ENCODE assay signal across 12 mouse cellular contexts in genomic region chr12:101777613-101778325, GRCm38 (mm10). TPM values are rescaled to one million over a fixed set of nuclear protein-coding genes. Genes with fewer than 3 reads are reported as not detected.
DNase-seq lines count a peak whose midpoint lies in the region; ATAC-seq and TF ChIP-seq lines count a peak whose summit lies in the region.
"Had no signal": no experiment of that assay in that cellular context is flagged by ENCODE, and none has a peak within 500 bp of the region (broad histone marks: within the 10 kb centered on the region; RNA-seq: fewer than 3 reads in every experiment).

No protein-coding gene starts in this region.

- no peak for DNase-seq in kidney, adult 2 months
- DNase-seq in kidney, adult 11 months: no peak
- DNase-seq in fibroblast of lung, adult 2 months (ENCODE audit: low read depth): peak; percentile 69
- DNase-seq in urinary bladder, postnatal 36 days (ENCODE audit: low spot score in 2 of 2): no peak
- DNase-seq in cerebellum, adult 8-10 months: no peak
- DNase-seq: kidney, postnatal 25 days had no signal

- H3K4me2 ChIP-seq in heart, embryonic 11.5 days: no peak overlapping the region
- H3K4me2 ChIP-seq in limb, embryonic 12.5 days: no peak overlapping the region
- no peak overlapping the region for H3K4me2 ChIP-seq in liver, embryonic 12.5 days
- H3K4me2 ChIP-seq: hindbrain, embryonic 13.5 days; liver, embryonic 11.5 days; midbrain, embryonic 15.5 days had no signal

- no peak overlapping the region for H3K9ac ChIP-seq in heart, embryonic 11.5 days (ENCODE audit: low read depth, low read length)
- no peak overlapping the region for H3K9ac ChIP-seq in limb, embryonic 12.5 days (replicated peaks)
- no peak overlapping the region for H3K9ac ChIP-seq in liver, embryonic 12.5 days
- H3K9ac ChIP-seq: hindbrain, embryonic 13.5 days; midbrain, embryonic 15.5 days had no signal

- no peak for ATAC-seq in heart, embryonic 11.5 days (replicated peaks; ENCODE audit: insufficient number of reproducible peaks, low FRiP score, low TSS enrichment)
- no peak for ATAC-seq in limb, embryonic 12.5 days (ENCODE audit: insufficient number of reproducible peaks, insufficient read depth, low FRiP score, low TSS enrichment, low read depth)
- ATAC-seq in liver, embryonic 12.5 days: no peak
- ATAC-seq: midbrain, embryonic 15.5 days had no signal

- no peaks in the 10 kb centered on the region for H3K9me3 ChIP-seq in heart, embryonic 11.5 days (replicated peaks; ENCODE audit: control insufficient read depth, low read length)
- H3K9me3 ChIP-seq in limb, embryonic 12.5 days: no peaks in the 10 kb centered on the region
- H3K9me3 ChIP-seq in liver, embryonic 12.5 days (replicated peaks): no peaks in the 10 kb centered on the region
- H3K9me3 ChIP-seq: hindbrain, embryonic 13.5 days; midbrain, embryonic 15.5 days had no signal

- H3K36me3 ChIP-seq in kidney, adult 2 months (ENCODE audit: control insufficient read depth, insufficient read depth, low read length): no peaks in the 10 kb centered on the region
- no peaks in the 10 kb centered on the region for H3K36me3 ChIP-seq in heart, embryonic 11.5 days (ENCODE audit: control insufficient read depth, insufficient read depth, low read length)
- no peaks in the 10 kb centered on the region for H3K36me3 ChIP-seq in limb, embryonic 12.5 days
- no peaks in the 10 kb centered on the region for H3K36me3 ChIP-seq in liver, embryonic 12.5 days
- H3K36me3 ChIP-seq: hindbrain, embryonic 13.5 days; midbrain, embryonic 15.5 days had no signal

- TF ChIP-seq POLR2A in kidney, adult 2 months (IDR thresholded peaks at IDR 0.05; ENCODE audit: low read depth, low read length): no peak

- H3K27me3 ChIP-seq in kidney, adult 2 months (replicated peaks; ENCODE audit: control insufficient read depth, insufficient read depth, low read length): no peaks in the 10 kb centered on the region
- H3K27me3 ChIP-seq in heart, embryonic 11.5 days (ENCODE audit: control insufficient read depth, insufficient read depth, low read length): no peaks in the 10 kb centered on the region
- no peaks in the 10 kb centered on the region for H3K27me3 ChIP-seq in limb, embryonic 12.5 days
- H3K27me3 ChIP-seq in liver, embryonic 12.5 days (replicated peaks): no peaks in the 10 kb centered on the region
- H3K27me3 ChIP-seq: hindbrain, embryonic 13.5 days; midbrain, embryonic 15.5 days had no signal

- H3K4me1 ChIP-seq in kidney, adult 2 months (ENCODE audit: control insufficient read depth, insufficient read depth, low read length): no peaks in the 10 kb centered on the region
- H3K4me1 ChIP-seq in heart, embryonic 11.5 days (ENCODE audit: control insufficient read depth, insufficient read depth, low read length): no peaks in the 10 kb centered on the region
- H3K4me1 ChIP-seq in limb, embryonic 12.5 days (replicated peaks): peaks cover 14% of the 10 kb centered on the region
- H3K4me1 ChIP-seq in liver, embryonic 12.5 days: no peaks in the 10 kb centered on the region
- H3K4me1 ChIP-seq: hindbrain, embryonic 13.5 days; midbrain, embryonic 15.5 days had no signal

- 44% methylated on average over 9 of the region's 9 CpGs for WGBS in kidney, adult 2 months
- WGBS in heart, embryonic 11.5 days (ENCODE audit: insufficient replicate concordance): 48% methylated on average over 9 of the region's 9 CpGs
- WGBS in limb, embryonic 12.5 days: 32% methylated on average over 9 of the region's 9 CpGs
- WGBS in liver, embryonic 12.5 days (ENCODE audit: insufficient replicate concordance): 62% methylated on average over 9 of the region's 9 CpGs

- no peak for TF ChIP-seq CTCF in kidney, adult 2 months (conservative IDR thresholded peaks at IDR 0.05; ENCODE audit: insufficient read depth, insufficient read length, low read depth, low read length)

- H3K27ac ChIP-seq in kidney, adult 2 months (ENCODE audit: insufficient read depth, low read depth, low read length): 0 out of 2 replicates have a peak overlapping the region, but pooled peaks have one; percentile 29
- peak overlapping the region; percentile 57; the same call in 1 of the 2 replicates for H3K27ac ChIP-seq in heart, embryonic 11.5 days (ENCODE audit: low read depth, low read length)
- peak overlapping the region; percentile 29; the same call in 1 of the 2 replicates for H3K27ac ChIP-seq in limb, embryonic 12.5 days
- H3K27ac ChIP-seq in liver, embryonic 12.5 days: no peak overlapping the region
- H3K27ac ChIP-seq: hindbrain, embryonic 13.5 days; midbrain, embryonic 15.5 days had no signal

- H3K4me3 ChIP-seq in kidney, adult 2 months (ENCODE audit: insufficient read depth, low read depth, low read length): no peak overlapping the region
- no peak overlapping the region for H3K4me3 ChIP-seq in heart, embryonic 11.5 days (ENCODE audit: low read depth, low read length)
- H3K4me3 ChIP-seq in limb, embryonic 12.5 days (replicated peaks): no peak overlapping the region
- no peak overlapping the region for H3K4me3 ChIP-seq in liver, embryonic 12.5 days
- H3K4me3 ChIP-seq: hindbrain, embryonic 13.5 days; midbrain, embryonic 15.5 days had no signal

RNA-seq across cellular contexts. Expression of gene Fbln5, which starts 41.1 kb away (rescaled TPM):
- 302 and 308 TPM in 2 replicates for polyA plus RNA-seq in kidney, adult 2 months (2012; rRNA removed)
- 24.7 and 34.2 TPM in 2 replicates for polyA plus RNA-seq in heart, embryonic 11.5 days (2014; fragmentation: Nextera tagmentation; extraction: Ambion mirVana)
- 30.8 and 32.3 TPM in 2 replicates for polyA plus RNA-seq in limb, embryonic 12.5 days (2016; fragmentation: Nextera tagmentation; extraction: Ambion mirVana)
- polyA plus RNA-seq in liver, embryonic 12.5 days (2016; fragmentation: Nextera tagmentation; extraction: Ambion mirVana): 4.1 and 4.3 TPM in 2 replicates

RNA-seq across cellular contexts. Expression of gene Tc2n, which starts 59.4 kb away (rescaled TPM):
- polyA plus RNA-seq in kidney, adult 2 months (2012; rRNA removed): 0.19 and 0.27 TPM in 2 replicates
- 0.07 and 0.29 TPM in 2 replicates for polyA plus RNA-seq in heart, embryonic 11.5 days (2014; fragmentation: Nextera tagmentation; extraction: Ambion mirVana)
- polyA plus RNA-seq in limb, embryonic 12.5 days (2016; fragmentation: Nextera tagmentation; extraction: Ambion mirVana): 0.40 and 0.41 TPM in 2 replicates
- polyA plus RNA-seq in liver, embryonic 12.5 days (2016; fragmentation: Nextera tagmentation; extraction: Ambion mirVana): 0.04 TPM in 2 replicates
